Mouse (Mus musculus): ENCODE measurements around the gene Entpd6.

- no peak for TF ChIP-seq CTCF (IDR thresholded peaks at IDR 0.05; ENCODE audit: low read depth, low read length)
- TF ChIP-seq GATA2 (IDR thresholded peaks at IDR 0.05; ENCODE audit: borderline replicate concordance, low read depth, low read length) = no peak
Observed at GRCm38 (mm10) chr2:150750129-150750979, 1.5 kb downstream of the Entpd6 start.

All from G1E (cell line).